Mouse (Mus musculus) kidney, embryonic 14.5 days (tissue): ENCODE data around the gene Csl. TPM values are rescaled to one million over a fixed set of nuclear protein-coding genes. Genes with fewer than 3 reads are reported as not detected.

Experiments
- ATAC-seq: fragments of 200-750 bp; cut with Nextera tagmentation; 2 replicates; pipeline ENCODE4 v1.8.0; 2017; ENCODE audit warnings: moderate number of reproducible peaks, mild to moderate bottlenecking, moderate TSS enrichment, moderate library complexity; ENCODE audit not compliant: low FRiP score, low TSS enrichment
- H3K27ac ChIP-seq: fragments of 300-500 bp; sonication (generic); 2 replicates; pipeline ENCODE4 v1.5.1; 2014; ENCODE audit warnings: low read depth, mild to moderate bottlenecking, low read length, moderate library complexity, mixed read lengths
- H3K27me3 ChIP-seq: fragments of 300-500 bp; sonication (generic); 2 replicates; pipeline ENCODE4 v1.6.1; 2014; ENCODE audit warnings: mild to moderate bottlenecking, low read length; ENCODE audit not compliant: control insufficient read depth, insufficient read depth
- H3K36me3 ChIP-seq: fragments of 300-500 bp; sonication (generic); 2 replicates; pipeline ENCODE4 v1.6.1; 2014; ENCODE audit warnings: low read length, mixed read lengths; ENCODE audit not compliant: control insufficient read depth, insufficient read depth
- H3K4me1 ChIP-seq: fragments of 300-500 bp; sonication (generic); 2 replicates; pipeline ENCODE4 v1.6.1; 2014; ENCODE audit warnings: low read length, mixed read lengths; ENCODE audit not compliant: control insufficient read depth, insufficient read depth
- H3K4me2 ChIP-seq: fragments of 300-500 bp; sonication (generic); replicated peaks from 2 replicates; pipeline ENCODE4 v1.6.1; 2014; ENCODE audit warnings: low read depth, mild to moderate bottlenecking, low read length
- H3K4me3 ChIP-seq: fragments of 300-500 bp; sonication (generic); 2 replicates; pipeline ENCODE4 v1.5.1; 2014; ENCODE audit warnings: mild to moderate bottlenecking, low read length
- H3K9ac ChIP-seq: fragments of 300-500 bp; sonication (generic); 2 replicates; pipeline ENCODE4 v1.6.1; 2014; ENCODE audit warnings: low read depth, mild to moderate bottlenecking, low read length, moderate library complexity
- H3K9me3 ChIP-seq: fragments of 300-500 bp; sonication (generic); 2 replicates; pipeline ENCODE4 v1.6.1; 2016; ENCODE audit warnings: low read length; ENCODE audit not compliant: control insufficient read depth
- WGBS: fragments of 180-500 bp; shearing (Covaris S2); extraction: QIAGEN DNeasy Blood & Tissue Kit; methylation state at CpG from one replicate; pipeline ENCODE4 v1.1.7; 2014; 5-methylcytosine and 5-hydroxymethylcytosine counted together
- polyA plus RNA-seq: library from polyadenylated mRNA; unstranded; fragments of >200 nt; fragmentation: Nextera tagmentation; extraction: Ambion mirVana; gene quantifications from 2 replicates; pipeline ENCODE4 v1.2.1, GENCODE M21; 2014

The Csl gene
- polyA plus RNA-seq = not detected in 2 replicates

- H3K4me3 ChIP-seq = no peak within 1 kb of the TSS
- WGBS = 93% methylated on average over 9 of the region's 9 CpGs
- H3K9me3 ChIP-seq = no peaks in the 10 kb centered on the region
- H3K9ac ChIP-seq = no peak within 1 kb of the TSS
- H3K36me3 ChIP-seq = no peaks in the 10 kb centered on the region
- no peak within 1 kb of the TSS for H3K4me2 ChIP-seq
- ATAC-seq = no peak
- no peaks in the 10 kb centered on the region for H3K27me3 ChIP-seq
- H3K4me1 ChIP-seq = no peaks in the 10 kb centered on the region
- H3K27ac ChIP-seq = no peak within 1 kb of the TSS
Measured at GRCm38 (mm10) chr10:99759558-99759957, at the start of gene Csl. Gene Csl, minus strand, starts transcription at chr10:99759658.

- 76% methylated on average over 2 of the region's 2 CpGs for WGBS
- Histone ChIP-seq H3K4me3 (no peak overlapping the region), H3K27me3 (no peaks in the 10 kb centered on the region), H3K4me2 (no peak overlapping the region), H3K36me3 (no peaks in the 10 kb centered on the region), H3K4me1 (no peaks in the 10 kb centered on the region), H3K27ac (no peak overlapping the region), H3K9me3 (no peaks in the 10 kb centered on the region), H3K9ac (no peak overlapping the region)
- ATAC-seq = no peak
Measured at GRCm38 (mm10) chr10:99789418-99789817, 30.0 kb upstream of the Csl start.

GRCm38 (mm10) chr10:99774228-99775120 is 15.0 kb upstream of the Csl start:
- Histone ChIP-seq H3K4me3 (no peak overlapping the region), H3K4me2 (no peak overlapping the region), H3K27me3 (no peaks in the 10 kb centered on the region), H3K36me3 (no peaks in the 10 kb centered on the region), H3K9me3 (no peaks in the 10 kb centered on the region), H3K27ac (no peak overlapping the region), H3K9ac (no peak overlapping the region), H3K4me1 (no peaks in the 10 kb centered on the region)
- no peak for ATAC-seq
- WGBS = 85% methylated on average over 12 of the region's 12 CpGs

GRCm38 (mm10) chr10:99750146-99750545 is 9.3 kb downstream of the Csl start:
- no peak for ATAC-seq
- Histone ChIP-seq H3K27ac (no peak overlapping the region), H3K9me3 (no peaks in the 10 kb centered on the region), H3K27me3 (no peaks in the 10 kb centered on the region), H3K36me3 (no peaks in the 10 kb centered on the region), H3K4me3 (no peak overlapping the region), H3K4me1 (no peaks in the 10 kb centered on the region), H3K4me2 (no peak overlapping the region), H3K9ac (no peak overlapping the region)
- WGBS = 86% methylated on average over 2 of the region's 2 CpGs

DNA sequence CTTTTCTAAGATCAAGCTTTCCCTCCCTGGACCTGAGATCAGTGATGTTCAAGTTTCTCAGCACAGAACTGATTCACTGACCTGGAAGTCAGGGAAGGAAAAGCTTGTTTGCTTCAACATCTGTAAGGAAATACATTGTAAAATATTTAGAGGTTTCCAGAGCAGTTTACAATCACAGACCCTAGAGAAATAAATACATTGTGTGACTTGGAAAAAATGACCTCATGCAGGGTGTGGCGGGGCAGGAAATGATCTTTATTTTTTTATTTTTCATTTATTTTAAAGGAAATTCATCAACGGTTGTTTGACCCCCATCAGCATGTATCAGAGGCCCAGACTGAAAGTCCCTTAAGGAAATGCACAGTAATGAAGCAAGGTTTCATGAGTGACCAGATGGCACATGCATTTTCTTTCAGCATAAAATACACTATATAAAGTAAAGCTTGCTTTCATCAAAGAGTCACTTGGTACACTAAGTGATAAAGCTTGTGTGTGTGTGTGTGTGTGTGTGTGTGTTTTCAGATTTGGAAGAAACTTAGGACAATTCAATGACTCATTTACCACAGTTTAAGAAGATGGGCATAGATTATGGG is 10.7 kb downstream of the Csl start:
- H3K27ac ChIP-seq = no peak overlapping the region; the same call in 1 of the 2 replicates
- H3K27me3 ChIP-seq = no peaks in the 10 kb centered on the region
- WGBS = 57% methylated on average over 2 of the region's 2 CpGs
- no peak overlapping the region for H3K4me3 ChIP-seq
- H3K36me3 ChIP-seq = no peaks in the 10 kb centered on the region
- ATAC-seq = no peak
- no peaks in the 10 kb centered on the region for H3K9me3 ChIP-seq
- no peak overlapping the region for H3K4me2 ChIP-seq
- no peaks in the 10 kb centered on the region for H3K4me1 ChIP-seq
- H3K9ac ChIP-seq = no peak overlapping the region

GRCm38 (mm10) chr10:99748009-99748408 is 11.4 kb downstream of the Csl start:
- Histone ChIP-seq H3K27me3 (no peaks in the 10 kb centered on the region), H3K36me3 (no peaks in the 10 kb centered on the region), H3K4me2 (no peak overlapping the region), H3K9ac (no peak overlapping the region), H3K9me3 (no peaks in the 10 kb centered on the region), H3K4me3 (no peak overlapping the region), H3K27ac (peak overlapping the region; percentile 25; the same call in 1 of the 2 replicates), H3K4me1 (no peaks in the 10 kb centered on the region)
- no peak for ATAC-seq
- 63% methylated on average over 2 of the region's 2 CpGs for WGBS

GRCm38 (mm10) chr10:99741609-99742280 is 17.7 kb downstream of the Csl start:
- Histone ChIP-seq H3K9me3 (no peaks in the 10 kb centered on the region), H3K4me3 (no peak overlapping the region), H3K4me2 (no peak overlapping the region), H3K27ac (no peak overlapping the region), H3K36me3 (no peaks in the 10 kb centered on the region), H3K27me3 (no peaks in the 10 kb centered on the region), H3K9ac (no peak overlapping the region), H3K4me1 (no peaks in the 10 kb centered on the region)
- ATAC-seq = no peak

DNA sequence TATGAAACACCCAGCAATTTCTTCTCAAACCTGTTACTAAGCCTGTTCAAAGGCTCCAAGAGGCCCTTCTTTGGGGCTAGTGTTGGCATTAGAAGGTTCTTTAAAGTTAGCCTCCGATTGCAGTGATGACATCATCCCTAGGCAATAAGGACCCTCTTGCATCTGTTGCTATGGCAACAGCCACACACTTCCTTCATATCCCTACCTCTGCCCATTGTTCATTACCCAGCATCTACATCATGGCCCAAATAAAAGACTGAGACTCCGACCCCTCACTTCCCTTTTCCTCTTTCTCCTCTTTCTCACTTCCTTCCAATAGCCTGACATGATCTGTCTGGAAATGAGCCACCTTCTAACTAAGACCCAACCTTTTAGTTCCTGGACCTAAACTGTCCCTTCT is 46.3 kb downstream of the Csl start:
- Histone ChIP-seq H3K9me3 (no peaks in the 10 kb centered on the region), H3K4me2 (no peak overlapping the region), H3K36me3 (no peaks in the 10 kb centered on the region), H3K27me3 (no peaks in the 10 kb centered on the region), H3K4me1 (no peaks in the 10 kb centered on the region), H3K27ac (no peak overlapping the region), H3K4me3 (no peak overlapping the region), H3K9ac (no peak overlapping the region)
- 76% methylated on average over 2 of the region's 2 CpGs for WGBS
- ATAC-seq = no peak

DNA sequence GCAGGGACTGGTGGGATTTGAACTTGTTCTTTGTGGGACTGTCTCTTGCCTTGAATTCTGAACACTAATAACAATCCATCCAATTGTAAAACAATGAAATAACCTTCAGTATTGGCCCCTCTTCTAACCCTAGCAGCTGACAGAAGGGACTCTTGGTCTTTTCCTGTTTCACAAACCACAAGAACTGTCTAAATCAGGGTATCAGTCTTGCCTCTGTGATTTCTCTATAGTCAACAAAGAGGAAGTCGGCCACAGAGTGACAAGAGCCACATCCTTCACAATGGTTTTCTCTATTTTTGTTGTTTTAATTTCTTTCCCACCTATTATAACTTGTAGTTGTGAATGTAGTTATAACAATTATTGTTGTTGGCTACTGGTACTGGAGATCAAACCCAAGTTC is 47.9 kb downstream of the Csl start:
- no peak overlapping the region for H3K4me3 ChIP-seq
- no peak overlapping the region for H3K27ac ChIP-seq
- no peaks in the 10 kb centered on the region for H3K27me3 ChIP-seq
- ATAC-seq = no peak
- no peaks in the 10 kb centered on the region for H3K9me3 ChIP-seq
- 79% methylated on average over 1 of the region's 1 CpGs for WGBS
- no peaks in the 10 kb centered on the region for H3K4me1 ChIP-seq
- no peaks in the 10 kb centered on the region for H3K36me3 ChIP-seq
- H3K9ac ChIP-seq = no peak overlapping the region
- H3K4me2 ChIP-seq = no peak overlapping the region
